Mouse (Mus musculus) intestine, embryonic 15.5 days (tissue): ENCODE results near the gene Edem2. TPM values are rescaled to one million over a fixed set of nuclear protein-coding genes. Genes with fewer than 3 reads are reported as not detected.
A peak's percentile ranks its signal among the peaks of the same experiment; 100 is the strongest.

Source experiments
- ATAC-seq: fragments of 200-750 bp; cut with Nextera tagmentation; 2 replicates; pipeline ENCODE4 v1.8.0; 2017; ENCODE audit warnings: moderate TSS enrichment, moderate library complexity
- H3K27ac ChIP-seq: fragments of 300-500 bp; sonication (generic); 2 replicates; pipeline ENCODE4 v1.5.1; 2015; ENCODE audit warnings: mild to moderate bottlenecking, inconsistent platforms
- H3K27me3 ChIP-seq: fragments of 300-500 bp; sonication (generic); replicated peaks from 2 replicates; pipeline ENCODE4 v1.6.1; 2015; ENCODE audit warnings: inconsistent platforms
- H3K36me3 ChIP-seq: fragments of 300-500 bp; sonication (generic); 2 replicates; pipeline ENCODE4 v1.6.1; 2015; ENCODE audit warnings: inconsistent platforms
- H3K4me1 ChIP-seq: fragments of 300-500 bp; sonication (generic); replicated peaks from 2 replicates; pipeline ENCODE4 v1.6.1; 2015; ENCODE audit warnings: inconsistent platforms
- H3K4me2 ChIP-seq: fragments of 300-500 bp; sonication (generic); replicated peaks from 2 replicates; pipeline ENCODE4 v1.6.1; 2015; ENCODE audit warnings: mild to moderate bottlenecking, inconsistent platforms
- H3K4me3 ChIP-seq: fragments of 300-500 bp; sonication (generic); replicated peaks from 2 replicates; pipeline ENCODE4 v1.5.1; 2015; ENCODE audit warnings: inconsistent platforms
- H3K9ac ChIP-seq: fragments of 300-500 bp; sonication (generic); 2 replicates; pipeline ENCODE4 v1.6.1; 2015; ENCODE audit warnings: inconsistent platforms
- H3K9me3 ChIP-seq: fragments of 300-500 bp; sonication (generic); 2 replicates; pipeline ENCODE4 v1.6.1; 2016; ENCODE audit warnings: inconsistent platforms
- WGBS: fragments of 180-500 bp; shearing (Covaris S2); methylation state at CpG from one replicate; pipeline ENCODE4 v1.1.7; 2015; 5-methylcytosine and 5-hydroxymethylcytosine counted together
- polyA plus RNA-seq: library from polyadenylated mRNA; unstranded; fragments of >200 nt; fragmentation: Nextera tagmentation; extraction: Ambion mirVana; gene quantifications from 2 replicates; pipeline ENCODE4 v1.2.1, GENCODE M21; 2015

The Edem2 gene
- polyA plus RNA-seq, 1 experiment from 2014 or later, result 60.5 TPM

- Histone ChIP-seq H3K4me2 (no peak overlapping the region), H3K9ac (no peak overlapping the region), H3K36me3 (no peaks in the 10 kb centered on the region), H3K4me1 (0 out of 2 replicates have a peak, but pooled peaks cover 2% of the 10 kb centered on the region), H3K9me3 (no peaks in the 10 kb centered on the region), H3K4me3 (no peak overlapping the region), H3K27ac (no peak overlapping the region), H3K27me3 (no peaks in the 10 kb centered on the region)
- ATAC-seq, result no peak
- WGBS, result 65% methylated on average over 5 of the region's 5 CpGs
These were observed 48.7 kb downstream of the Edem2 start for GRCm38 (mm10) chr2:155680591-155680990.

- Histone ChIP-seq H3K4me1 (0 out of 2 replicates have a peak, but pooled peaks cover 2% of the 10 kb centered on the region), H3K9me3 (no peaks in the 10 kb centered on the region), H3K36me3 (no peaks in the 10 kb centered on the region), H3K9ac (no peak overlapping the region), H3K4me3 (no peak overlapping the region), H3K27ac (no peak overlapping the region), H3K27me3 (no peaks in the 10 kb centered on the region), H3K4me2 (no peak overlapping the region)
- no peak for ATAC-seq
- WGBS, result 93% methylated on average over 4 of the region's 4 CpGs
These were observed 49.6 kb downstream of the Edem2 start for GRCm38 (mm10) chr2:155679586-155680110.

- Histone ChIP-seq H3K36me3 (peaks cover 5% of the 10 kb centered on the region), H3K27me3 (no peaks in the 10 kb centered on the region), H3K27ac (no peak overlapping the region), H3K4me1 (no peaks in the 10 kb centered on the region), H3K4me2 (no peak overlapping the region), H3K4me3 (no peak overlapping the region), H3K9me3 (no peaks in the 10 kb centered on the region), H3K9ac (no peak overlapping the region)
- 50% methylated on average over 4 of the region's 4 CpGs for WGBS
- ATAC-seq, result no peak
These were observed 54.2 kb downstream of the Edem2 start for GRCm38 (mm10) chr2:155675118-155675517.

- Histone ChIP-seq H3K4me3 (no peak overlapping the region), H3K36me3 (peaks cover 7% of the 10 kb centered on the region), H3K9me3 (no peaks in the 10 kb centered on the region), H3K27ac (no peak overlapping the region), H3K4me2 (no peak overlapping the region), H3K4me1 (no peaks in the 10 kb centered on the region), H3K9ac (no peak overlapping the region), H3K27me3 (no peaks in the 10 kb centered on the region)
- 31% methylated on average over 2 of the region's 2 CpGs for WGBS
- peak; percentile 31; the same call in 1 of the 2 replicates for ATAC-seq
These were observed 55.7 kb downstream of the Edem2 start for GRCm38 (mm10) chr2:155673546-155673945.

GRCm38 (mm10) chr2:155671236-155671635 is 58.0 kb downstream of the Edem2 start:
- 71% methylated on average over 4 of the region's 4 CpGs for WGBS
- H3K4me3 ChIP-seq, result no peak overlapping the region
- no peaks in the 10 kb centered on the region for H3K27me3 ChIP-seq
- H3K9ac ChIP-seq, result no peak overlapping the region
- H3K9me3 ChIP-seq, result no peaks in the 10 kb centered on the region
- H3K4me1 ChIP-seq, result no peaks in the 10 kb centered on the region
- no peak overlapping the region for H3K27ac ChIP-seq
- H3K36me3 ChIP-seq, result peaks cover 12% of the 10 kb centered on the region
- no peak overlapping the region for H3K4me2 ChIP-seq
- ATAC-seq, result no peak

- Histone ChIP-seq H3K4me3 (no peak overlapping the region), H3K4me1 (no peaks in the 10 kb centered on the region), H3K27ac (no peak overlapping the region), H3K9me3 (no peaks in the 10 kb centered on the region), H3K36me3 (peaks cover 18% of the 10 kb centered on the region), H3K9ac (no peak overlapping the region), H3K4me2 (no peak overlapping the region), H3K27me3 (no peaks in the 10 kb centered on the region)
- 89% methylated on average over 4 of the region's 4 CpGs for WGBS
- no peak for ATAC-seq
These were observed 60.8 kb downstream of the Edem2 start for GRCm38 (mm10) chr2:155668461-155668860.

- ATAC-seq, result no peak
- no peaks in the 10 kb centered on the region for H3K4me1 ChIP-seq
- H3K9ac ChIP-seq, result no peak overlapping the region
- peaks cover 19% of the 10 kb centered on the region for H3K36me3 ChIP-seq
- H3K27me3 ChIP-seq, result no peaks in the 10 kb centered on the region
- no peak overlapping the region for H3K4me2 ChIP-seq
- 97% methylated on average over 8 of the region's 8 CpGs for WGBS
- H3K27ac ChIP-seq, result no peak overlapping the region
- H3K4me3 ChIP-seq, result no peak overlapping the region
- H3K9me3 ChIP-seq, result no peaks in the 10 kb centered on the region
These were observed 61.4 kb downstream of the Edem2 start for GRCm38 (mm10) chr2:155667881-155668280.

GRCm38 (mm10) chr2:155663910-155664460 is 65.3 kb downstream of the Edem2 start:
- peaks cover 31% of the 10 kb centered on the region for H3K36me3 ChIP-seq
- no peak for ATAC-seq
- H3K27me3 ChIP-seq, result no peaks in the 10 kb centered on the region
- H3K4me1 ChIP-seq, result no peaks in the 10 kb centered on the region
- no peak overlapping the region for H3K27ac ChIP-seq
- H3K4me3 ChIP-seq, result no peak overlapping the region
- H3K4me2 ChIP-seq, result no peak overlapping the region
- WGBS, result 78% methylated on average over 6 of the region's 6 CpGs
- no peaks in the 10 kb centered on the region for H3K9me3 ChIP-seq
- H3K9ac ChIP-seq, result no peak overlapping the region

GRCm38 (mm10) chr2:155663097-155663496 is 66.2 kb downstream of the Edem2 start:
- Histone ChIP-seq H3K9me3 (no peaks in the 10 kb centered on the region), H3K27me3 (no peaks in the 10 kb centered on the region), H3K36me3 (peaks cover 29% of the 10 kb centered on the region), H3K4me1 (no peaks in the 10 kb centered on the region), H3K4me2 (no peak overlapping the region), H3K27ac (no peak overlapping the region), H3K4me3 (no peak overlapping the region), H3K9ac (no peak overlapping the region)
- no peak for ATAC-seq
- WGBS, result 26% methylated on average over 5 of the region's 5 CpGs

- no peak overlapping the region for H3K4me2 ChIP-seq
- H3K4me1 ChIP-seq, result no peaks in the 10 kb centered on the region
- no peaks in the 10 kb centered on the region for H3K9me3 ChIP-seq
- H3K27ac ChIP-seq, result no peak overlapping the region
- no peaks in the 10 kb centered on the region for H3K27me3 ChIP-seq
- no peak overlapping the region for H3K9ac ChIP-seq
- 95% methylated on average over 5 of the region's 5 CpGs for WGBS
- ATAC-seq, result no peak
- no peak overlapping the region for H3K4me3 ChIP-seq
- H3K36me3 ChIP-seq, result peaks cover 34% of the 10 kb centered on the region
These were observed 66.9 kb downstream of the Edem2 start for GRCm38 (mm10) chr2:155662390-155662789.

- no peak overlapping the region for H3K27ac ChIP-seq
- H3K4me2 ChIP-seq, result no peak overlapping the region
- H3K27me3 ChIP-seq, result no peaks in the 10 kb centered on the region
- no peak for ATAC-seq
- 90% methylated on average over 6 of the region's 6 CpGs for WGBS
- H3K4me3 ChIP-seq, result no peak overlapping the region
- no peaks in the 10 kb centered on the region for H3K4me1 ChIP-seq
- no peaks in the 10 kb centered on the region for H3K9me3 ChIP-seq
- no peak overlapping the region for H3K9ac ChIP-seq
- peaks cover 45% of the 10 kb centered on the region for H3K36me3 ChIP-seq
These were observed 73.4 kb downstream of the Edem2 start for GRCm38 (mm10) chr2:155655759-155656372.

- WGBS, result 93% methylated on average over 5 of the region's 5 CpGs
- Histone ChIP-seq H3K4me1 (no peaks in the 10 kb centered on the region), H3K27ac (no peak overlapping the region), H3K4me3 (no peak overlapping the region), H3K36me3 (peaks cover 47% of the 10 kb centered on the region), H3K9me3 (no peaks in the 10 kb centered on the region), H3K4me2 (no peak overlapping the region), H3K27me3 (no peaks in the 10 kb centered on the region), H3K9ac (no peak overlapping the region)
- no peak for ATAC-seq
These were observed 76.7 kb downstream of the Edem2 start for GRCm38 (mm10) chr2:155652618-155653017.
